Mouse (Mus musculus): Measurements from ENCODE around the gene Fam241a. TPM values are rescaled to one million over a fixed set of nuclear protein-coding genes. Genes with fewer than 3 reads are reported as not detected.

The Fam241a gene
- polyA plus RNA-seq, 1 experiment from 2014 or later, result 42.2 TPM

- ATAC-seq (replicated peaks; ENCODE audit: low FRiP score), result peak; percentile 81
- Histone ChIP-seq H3K4me3 (ENCODE audit: low read depth, low read length) (no peak overlapping the region), H3K27ac (ENCODE audit: low read depth, low read length) (no peak overlapping the region), H3K9ac (ENCODE audit: low read depth, low read length) (no peak overlapping the region), H3K4me2 (peak overlapping the region; percentile 32), H3K4me1 (replicated peaks; ENCODE audit: control insufficient read depth, insufficient read depth, low read length) (peaks cover 20% of the 10 kb centered on the region), H3K9me3 (ENCODE audit: control insufficient read depth, low read length) (no peaks in the 10 kb centered on the region), H3K27me3 (replicated peaks; ENCODE audit: control insufficient read depth, insufficient read depth, low read length) (no peaks in the 10 kb centered on the region), H3K36me3 (ENCODE audit: control insufficient read depth, insufficient read depth, low read length) (no peaks in the 10 kb centered on the region)
- no peak for DNase-seq (ENCODE audit: low spot score)
- WGBS, result 53% methylated on average over 5 of the region's 5 CpGs
Measured at GRCm38 (mm10) chr3:127849922-127850321, 46.2 kb downstream of the Fam241a start.

GRCm38 (mm10) chr3:127848088-127848808 is 47.9 kb downstream of the Fam241a start:
- Histone ChIP-seq H3K9me3 (ENCODE audit: control insufficient read depth, low read length) (no peaks in the 10 kb centered on the region), H3K9ac (ENCODE audit: low read depth, low read length) (no peak overlapping the region), H3K36me3 (ENCODE audit: control insufficient read depth, insufficient read depth, low read length) (no peaks in the 10 kb centered on the region), H3K27me3 (replicated peaks; ENCODE audit: control insufficient read depth, insufficient read depth, low read length) (no peaks in the 10 kb centered on the region), H3K27ac (ENCODE audit: low read depth, low read length) (no peak overlapping the region), H3K4me1 (replicated peaks; ENCODE audit: control insufficient read depth, insufficient read depth, low read length) (peaks cover 20% of the 10 kb centered on the region), H3K4me2 (no peak overlapping the region), H3K4me3 (ENCODE audit: low read depth, low read length) (no peak overlapping the region)
- ATAC-seq (replicated peaks; ENCODE audit: low FRiP score) (peak; percentile 70), DNase-seq (ENCODE audit: low spot score) (no peak)
- WGBS, result 73% methylated on average over 11 of the region's 11 CpGs

- WGBS, result 76% methylated on average over 5 of the region's 5 CpGs
- Histone ChIP-seq H3K27me3 (replicated peaks; ENCODE audit: control insufficient read depth, insufficient read depth, low read length) (no peaks in the 10 kb centered on the region), H3K9ac (ENCODE audit: low read depth, low read length) (no peak overlapping the region), H3K9me3 (ENCODE audit: control insufficient read depth, low read length) (no peaks in the 10 kb centered on the region), H3K36me3 (ENCODE audit: control insufficient read depth, insufficient read depth, low read length) (no peaks in the 10 kb centered on the region), H3K27ac (ENCODE audit: low read depth, low read length) (no peak overlapping the region), H3K4me3 (ENCODE audit: low read depth, low read length) (no peak overlapping the region), H3K4me1 (replicated peaks; ENCODE audit: control insufficient read depth, insufficient read depth, low read length) (peaks cover 8% of the 10 kb centered on the region), H3K4me2 (no peak overlapping the region)
- ATAC-seq (replicated peaks; ENCODE audit: low FRiP score) (no peak), DNase-seq (ENCODE audit: low spot score) (no peak)
Measured at GRCm38 (mm10) chr3:127843941-127844327, 52.2 kb downstream of the Fam241a start.

GRCm38 (mm10) chr3:127843324-127843940 is 52.7 kb downstream of the Fam241a start:
- 69% methylated on average over 2 of the region's 2 CpGs for WGBS
- DNase-seq (ENCODE audit: low spot score) (no peak), ATAC-seq (replicated peaks; ENCODE audit: low FRiP score) (peak; percentile 29; the same call in 1 of the 2 replicates)

GRCm38 (mm10) chr3:127841926-127842325 is 54.2 kb downstream of the Fam241a start:
- peaks cover 7% of the 10 kb centered on the region; the same call in 1 of the 2 replicates for H3K4me1 ChIP-seq (replicated peaks; ENCODE audit: control insufficient read depth, insufficient read depth, low read length)
- H3K36me3 ChIP-seq (ENCODE audit: control insufficient read depth, insufficient read depth, low read length), result no peaks in the 10 kb centered on the region
- 89% methylated on average over 8 of the region's 8 CpGs for WGBS
- no peaks in the 10 kb centered on the region for H3K9me3 ChIP-seq (ENCODE audit: control insufficient read depth, low read length)
- H3K4me2 ChIP-seq, result no peak overlapping the region
- no peak overlapping the region for H3K27ac ChIP-seq (ENCODE audit: low read depth, low read length)
- no peaks in the 10 kb centered on the region for H3K27me3 ChIP-seq (replicated peaks; ENCODE audit: control insufficient read depth, insufficient read depth, low read length)
- no peak overlapping the region for H3K9ac ChIP-seq (ENCODE audit: low read depth, low read length)
- ATAC-seq (replicated peaks; ENCODE audit: low FRiP score) (no peak), DNase-seq (ENCODE audit: low spot score) (no peak)
- H3K4me3 ChIP-seq (ENCODE audit: low read depth, low read length), result no peak overlapping the region

More at GRCm38 (mm10) chr3:127843324-127843940, 52.7 kb downstream of the Fam241a start:
- H3K4me3 ChIP-seq (ENCODE audit: low read depth, low read length), result no peak overlapping the region
- no peaks in the 10 kb centered on the region for H3K36me3 ChIP-seq (ENCODE audit: control insufficient read depth, insufficient read depth, low read length)
- no peaks in the 10 kb centered on the region for H3K9me3 ChIP-seq (ENCODE audit: control insufficient read depth, low read length)
- no peak overlapping the region for H3K9ac ChIP-seq (ENCODE audit: low read depth, low read length)
- no peak overlapping the region for H3K27ac ChIP-seq (ENCODE audit: low read depth, low read length)
- H3K27me3 ChIP-seq (replicated peaks; ENCODE audit: control insufficient read depth, insufficient read depth, low read length), result no peaks in the 10 kb centered on the region
- H3K4me1 ChIP-seq (replicated peaks; ENCODE audit: control insufficient read depth, insufficient read depth, low read length), result peaks cover 8% of the 10 kb centered on the region
- H3K4me2 ChIP-seq, result no peak overlapping the region

- H3K36me3 ChIP-seq (ENCODE audit: control insufficient read depth, insufficient read depth, low read length), result no peaks in the 10 kb centered on the region
- peaks cover 14% of the 10 kb centered on the region; the same call in 1 of the 2 replicates for H3K4me1 ChIP-seq (replicated peaks; ENCODE audit: control insufficient read depth, insufficient read depth, low read length)
- no peaks in the 10 kb centered on the region for H3K9me3 ChIP-seq (ENCODE audit: control insufficient read depth, low read length)
- H3K4me3 ChIP-seq (ENCODE audit: low read depth, low read length), result peak overlapping the region; percentile 97
- 28% methylated on average over 8 of the region's 8 CpGs for WGBS
- H3K27me3 ChIP-seq (replicated peaks; ENCODE audit: control insufficient read depth, insufficient read depth, low read length), result no peaks in the 10 kb centered on the region
- DNase-seq (ENCODE audit: low spot score) (no peak), ATAC-seq (replicated peaks; ENCODE audit: low FRiP score) (0 out of 2 replicates have a peak, but pooled peaks have one; percentile 9)
- peak overlapping the region; percentile 95 for H3K27ac ChIP-seq (ENCODE audit: low read depth, low read length)
- H3K9ac ChIP-seq (ENCODE audit: low read depth, low read length), result peak overlapping the region; percentile 80
- H3K4me2 ChIP-seq, result peak overlapping the region; percentile 88
Measured at GRCm38 (mm10) chr3:127837972-127838644, 58.0 kb downstream of the Fam241a start.

- peak within 1 kb of the TSS; percentile 80 for H3K9ac ChIP-seq (ENCODE audit: low read depth, low read length)
- WGBS, result under 1% methylated on average over 67 of the region's 89 CpGs
- H3K27me3 ChIP-seq (replicated peaks; ENCODE audit: control insufficient read depth, insufficient read depth, low read length), result no peaks in the 10 kb centered on the region
- DNase-seq (ENCODE audit: low spot score), result peak; percentile 99
- H3K27ac ChIP-seq (ENCODE audit: low read depth, low read length), result peak within 1 kb of the TSS; percentile 95
- ATAC-seq (replicated peaks; ENCODE audit: low FRiP score), result peak; percentile 96
- H3K4me3 ChIP-seq (ENCODE audit: low read depth, low read length), result peak within 1 kb of the TSS; percentile 97
- no peaks in the 10 kb centered on the region for H3K9me3 ChIP-seq (ENCODE audit: control insufficient read depth, low read length)
- H3K4me2 ChIP-seq, result peak within 1 kb of the TSS; percentile 95
- H3K4me1 ChIP-seq (replicated peaks; ENCODE audit: control insufficient read depth, insufficient read depth, low read length), result peaks cover 14% of the 10 kb centered on the region; the same call in 1 of the 2 replicates
- no peaks in the 10 kb centered on the region for H3K36me3 ChIP-seq (ENCODE audit: control insufficient read depth, insufficient read depth, low read length)
Measured at GRCm38 (mm10) chr3:127837154-127837865, 58.8 kb downstream of the Fam241a start, which contains the start of gene Ap1ar. Gene Ap1ar, minus strand, starts transcription at chr3:127837523.

- Histone ChIP-seq H3K4me3 (ENCODE audit: low read depth, low read length) (peak overlapping the region; percentile 97), H3K9ac (ENCODE audit: low read depth, low read length) (peak overlapping the region; percentile 80), H3K4me1 (replicated peaks; ENCODE audit: control insufficient read depth, insufficient read depth, low read length) (peaks cover 14% of the 10 kb centered on the region; the same call in 1 of the 2 replicates), H3K9me3 (ENCODE audit: control insufficient read depth, low read length) (no peaks in the 10 kb centered on the region), H3K36me3 (ENCODE audit: control insufficient read depth, insufficient read depth, low read length) (no peaks in the 10 kb centered on the region), H3K27ac (ENCODE audit: low read depth, low read length) (peak overlapping the region; percentile 95), H3K27me3 (replicated peaks; ENCODE audit: control insufficient read depth, insufficient read depth, low read length) (no peaks in the 10 kb centered on the region), H3K4me2 (peak overlapping the region; percentile 95)
- under 1% methylated on average over 17 of the region's 17 CpGs for WGBS
- DNase-seq (ENCODE audit: low spot score) (no peak), ATAC-seq (replicated peaks; ENCODE audit: low FRiP score) (peak; percentile 21)
Measured at GRCm38 (mm10) chr3:127836798-127837153, 59.3 kb downstream of the Fam241a start.
